In the genomic region with DNA sequence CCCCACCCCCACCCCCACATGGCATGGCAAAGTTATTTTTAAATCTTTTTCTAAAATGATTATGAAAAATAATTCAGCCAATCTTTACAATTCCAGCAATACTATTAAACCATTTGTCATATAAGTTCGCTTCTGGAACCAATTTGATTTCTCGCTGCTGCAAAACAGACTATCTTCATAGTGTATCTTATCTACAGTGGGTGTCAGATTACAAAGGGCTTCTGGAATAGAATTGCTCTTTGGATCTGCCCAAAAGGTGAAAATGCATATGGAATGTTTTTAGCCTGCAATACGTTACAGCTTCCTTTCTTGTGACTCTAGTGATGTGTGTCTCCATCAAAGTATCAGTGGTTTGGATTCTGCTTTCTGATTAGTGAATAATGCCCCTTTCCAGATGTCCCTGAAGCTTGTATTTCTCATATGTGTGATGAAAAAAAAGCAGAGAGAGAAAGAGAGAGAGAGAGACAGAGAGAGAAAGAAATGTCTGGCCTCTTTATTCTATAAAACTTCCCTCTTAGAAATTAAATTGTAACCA, we compare ENCODE assay signal across 16 mouse cellular contexts. TPM values are rescaled to one million over a fixed set of nuclear protein-coding genes. Genes with fewer than 3 reads are reported as not detected.
A peak's percentile ranks its signal among the peaks of the same experiment; 100 is the strongest.
DNase-seq lines count a peak whose midpoint lies in the region; ATAC-seq and TF ChIP-seq lines count a peak whose summit lies in the region.
"Had no signal": no experiment of that assay in that cellular context is flagged by ENCODE, and none has a peak within 500 bp of the region (broad histone marks: within the 10 kb centered on the region; RNA-seq: fewer than 3 reads in every experiment).

No protein-coding gene starts in this region.

- TF ChIP-seq POLR2A in myocyte (IDR thresholded peaks at IDR 0.05; ENCODE audit: insufficient read length, low read depth) = no peak

- no peak for ATAC-seq in forebrain, embryonic 14.5 days
- ATAC-seq in limb, embryonic 12.5 days (ENCODE audit: insufficient number of reproducible peaks, insufficient read depth, low FRiP score, low TSS enrichment, low read depth) = no peak
- no peak for ATAC-seq in frontal cortex, adult (ENCODE audit: low TSS enrichment)
- no peak for ATAC-seq in CD4-positive, CD25-positive, alpha-beta regulatory T cell, adult 4 months
- ATAC-seq: inflammation-experienced regulatory T-cells, adult 6 months had no signal

- peaks cover 21% of the 10 kb centered on the region for H3K4me1 ChIP-seq in forebrain, embryonic 14.5 days (ENCODE audit: control insufficient read depth, insufficient read depth, low read length)
- peaks cover 35% of the 10 kb centered on the region for H3K4me1 ChIP-seq in limb, embryonic 12.5 days (replicated peaks)
- H3K4me1 ChIP-seq: heart, embryonic 10.5 days; stomach, embryonic 15.5 days had no signal

- no peaks in the 10 kb centered on the region for H3K36me3 ChIP-seq in forebrain, embryonic 14.5 days (ENCODE audit: control insufficient read depth, insufficient read depth, low read length)
- no peaks in the 10 kb centered on the region for H3K36me3 ChIP-seq in limb, embryonic 12.5 days
- no peaks in the 10 kb centered on the region for H3K36me3 ChIP-seq in myocyte (ENCODE audit: control insufficient read depth, insufficient read depth)
- H3K36me3 ChIP-seq: heart, embryonic 10.5 days; stomach, embryonic 15.5 days had no signal

- no peaks in the 10 kb centered on the region for H3K79me2 ChIP-seq in myocyte (ENCODE audit: control insufficient read depth, insufficient read depth)

- H3K4me2 ChIP-seq in forebrain, embryonic 14.5 days (ENCODE audit: low read length) = peak overlapping the region; percentile 50
- H3K4me2 ChIP-seq in limb, embryonic 12.5 days = peak overlapping the region; percentile 41
- H3K4me2 ChIP-seq in myocyte (ENCODE audit: low read depth) = peak overlapping the region; percentile 44

- H3K9me3 ChIP-seq in forebrain, embryonic 14.5 days (replicated peaks; ENCODE audit: control insufficient read depth, low read length) = no peaks in the 10 kb centered on the region
- H3K9me3 ChIP-seq in limb, embryonic 12.5 days = no peaks in the 10 kb centered on the region
- H3K9me3 ChIP-seq: heart, embryonic 10.5 days; stomach, embryonic 15.5 days had no signal

- peak overlapping the region; percentile 91 for H3K27ac ChIP-seq in layer of hippocampus, adult 2 months
- 0 out of 2 replicates have a peak overlapping the region, but pooled peaks have one; percentile 15 for H3K27ac ChIP-seq in forebrain, embryonic 14.5 days (ENCODE audit: low read depth, low read length)
- 0 out of 2 replicates have a peak overlapping the region, but pooled peaks have one; percentile 53 for H3K27ac ChIP-seq in limb, embryonic 12.5 days
- H3K27ac ChIP-seq: heart, embryonic 10.5 days had no signal

- TF ChIP-seq CTCF in layer of hippocampus, adult 2 months (conservative IDR thresholded peaks at IDR 0.05) = no peak

- H3K9ac ChIP-seq in forebrain, embryonic 14.5 days (ENCODE audit: low read length) = peak overlapping the region; percentile 43
- no peak overlapping the region for H3K9ac ChIP-seq in limb, embryonic 12.5 days (replicated peaks)
- H3K9ac ChIP-seq: lung, embryonic 14.5 days; stomach, embryonic 15.5 days had no signal

- WGBS in forebrain, embryonic 14.5 days = 14% methylated on average over 3 of the region's 3 CpGs
- WGBS in limb, embryonic 12.5 days = 2% methylated on average over 3 of the region's 3 CpGs

- H3K4me3 ChIP-seq in layer of hippocampus, adult 2 months = peak overlapping the region; percentile 57
- H3K4me3 ChIP-seq in forebrain, embryonic 14.5 days (ENCODE audit: low read depth, low read length) = peak overlapping the region; percentile 24
- peak overlapping the region; percentile 26 for H3K4me3 ChIP-seq in limb, embryonic 12.5 days (replicated peaks)
- no peak overlapping the region for H3K4me3 ChIP-seq in myocyte
- H3K4me3 ChIP-seq: stomach, embryonic 15.5 days had no signal

- H3ac ChIP-seq in myocyte (ENCODE audit: control insufficient read depth, insufficient read length) = no peak overlapping the region

- DNase-seq in layer of hippocampus, adult 2 months (ENCODE audit: low spot score in 2 of 2) = no peak
- no peak for DNase-seq in layer of hippocampus, adult 8-10 months (ENCODE audit: low spot score in 2 of 2)
- DNase-seq in forebrain, embryonic 14.5 days (ENCODE audit: low spot score) = peak; percentile 11
- DNase-seq in heart, postnatal 4 days = no peak
- DNase-seq: adrenal gland, adult 8-10 months; kidney, postnatal 36 days; lung, embryonic 14.5 days; right cerebral cortex, postnatal 25 days had no signal

- H3K27me3 ChIP-seq in forebrain, embryonic 14.5 days (replicated peaks; ENCODE audit: control insufficient read depth, insufficient read depth, low read length) = no peaks in the 10 kb centered on the region
- no peaks in the 10 kb centered on the region for H3K27me3 ChIP-seq in limb, embryonic 12.5 days
- H3K27me3 ChIP-seq in myocyte (ENCODE audit: control insufficient read depth, insufficient read depth, insufficient read length) = no peaks in the 10 kb centered on the region
- H3K27me3 ChIP-seq: stomach, embryonic 15.5 days had no signal

TF ChIP-seq in myocyte, 11 proteins besides CTCF, POLR2A, EP300 and RAD21:
- TF ChIP-seq TCF3 (IDR thresholded peaks at IDR 0.05; ENCODE audit: insufficient read length, low read depth) (no peak), MYOG (IDR thresholded peaks at IDR 0.05; ENCODE audit: control insufficient read depth in 1 of 3, insufficient read depth in 1 of 3, insufficient read length in 2 of 3, low read depth in 2 of 3) (no peak), MAX (IDR thresholded peaks at IDR 0.05; ENCODE audit: low read depth) (no peak), REST (IDR thresholded peaks at IDR 0.05; ENCODE audit: insufficient read depth, insufficient read length) (no peak), E2F4 (IDR thresholded peaks at IDR 0.05; ENCODE audit: insufficient read depth) (no peak), MYOD1 (IDR thresholded peaks at IDR 0.05; ENCODE audit: control insufficient read depth in 1 of 3, insufficient read length in 2 of 3, low read depth in 2 of 3) (no peak), USF1 (IDR thresholded peaks at IDR 0.05; ENCODE audit: low read depth) (no peak), POLR2AphosphoS2 (IDR thresholded peaks at IDR 0.05; ENCODE audit: insufficient read length, low read depth) (no peak), TCF12 (IDR thresholded peaks at IDR 0.05; ENCODE audit: insufficient read depth, poor library complexity, severe bottlenecking) (no peak), CEBPB (IDR thresholded peaks at IDR 0.05; ENCODE audit: insufficient read depth, poor library complexity, severe bottlenecking) (no peak), SRF (IDR thresholded peaks at IDR 0.05; ENCODE audit: control insufficient read depth, insufficient read length, low read depth) (no peak)
TF ChIP-seq in myocyte: peak in this region for 0.

RNA-seq across cellular contexts. Expression of gene Lix1, which starts 1.2 kb away (rescaled TPM):
- total RNA-seq in layer of hippocampus, adult 2 months (2021) = 10 to 100 TPM; 71.8 to 77.6 TPM
- 10 to 100 TPM; 64.0 to 78.4 (median 71.9) TPM for total RNA-seq in layer of hippocampus, adult 8-10 months (2022)
- 25.0 and 26.9 TPM in 2 replicates for polyA plus RNA-seq in forebrain, embryonic 14.5 days (2014; fragmentation: Nextera tagmentation; extraction: Ambion mirVana)
- polyA plus RNA-seq in limb, embryonic 12.5 days (2016; fragmentation: Nextera tagmentation; extraction: Ambion mirVana) = 35.1 and 38.9 TPM in 2 replicates
- polyA plus RNA-seq in myocyte (2012; fragmentation: generic; extraction: Trizol) = 2.3 TPM
- under 1 TPM; 0.30 to 0.32 TPM for polyA plus RNA-seq in CD4-positive, CD25-positive, alpha-beta regulatory T cell, adult 4 months (2017; shearing (Covaris generic))
- 1 to 10 TPM; 5.2 to 5.8 TPM for total RNA-seq in heart, postnatal 4 days (2021)
- total RNA-seq: common myeloid progenitor, adult 5-6 weeks had no signal

RNA-seq across cellular contexts. Expression of gene Riok2, which starts 29.5 kb away (rescaled TPM):
- 10 to 100 TPM; 19.8 to 21.3 TPM for total RNA-seq in layer of hippocampus, adult 2 months (2021)
- total RNA-seq in layer of hippocampus, adult 8-10 months (2022) = 10 to 100 TPM; 20.1 to 23.9 (median 21.9) TPM
- polyA plus RNA-seq in forebrain, embryonic 14.5 days (2014; fragmentation: Nextera tagmentation; extraction: Ambion mirVana) = 30.7 and 33.8 TPM in 2 replicates
- polyA plus RNA-seq in limb, embryonic 12.5 days (2016; fragmentation: Nextera tagmentation; extraction: Ambion mirVana) = 34.2 TPM in 2 replicates
- polyA plus RNA-seq in myocyte (2012; fragmentation: generic; extraction: Trizol) = 13.3 TPM
- polyA plus RNA-seq in CD4-positive, CD25-positive, alpha-beta regulatory T cell, adult 4 months (2017; shearing (Covaris generic)) = 10 to 100 TPM; 35.3 to 36.4 TPM
- total RNA-seq in heart, postnatal 4 days (2021) = 10 to 100 TPM; 20.3 to 21.3 TPM

Comparison
In these comparisons a context has a peak if more than half of its experiments do, and no peak if none do; other contexts are left out.
1. H3K27ac ChIP-seq: peak in every context shown above with its lines; median percentile 91 in layer of hippocampus, adult 2 months; 53 in limb, embryonic 12.5 days; 15 in forebrain, embryonic 14.5 days.